Mouse (Mus musculus) embryonic facial prominence, embryonic 14.5 days (tissue): ENCODE results near the gene Cfap97d1. TPM values are rescaled to one million over a fixed set of nuclear protein-coding genes. Genes with fewer than 3 reads are reported as not detected.
A peak's percentile ranks its signal among the peaks of the same experiment; 100 is the strongest.

Experiments
- ATAC-seq: fragments of 200-750 bp; cut with Nextera tagmentation; 2 replicates; pipeline ENCODE4 v1.8.0; 2017; ENCODE audit warnings: low read depth, moderate number of reproducible peaks, moderate TSS enrichment
- DNase-seq: peaks from one replicate; pipeline ENCODE4 v3.0.0-alpha.2; 2015; ENCODE audit warnings: low spot score
- H3K27ac ChIP-seq: fragments of 300-500 bp; sonication (generic); replicated peaks from 2 replicates; pipeline ENCODE4 v1.5.1; 2014; ENCODE audit warnings: low read depth, mild to moderate bottlenecking, low read length, moderate library complexity
- H3K27me3 ChIP-seq: fragments of 300-500 bp; sonication (generic); replicated peaks from 2 replicates; pipeline ENCODE4 v1.6.1; 2014; ENCODE audit warnings: low read length; ENCODE audit not compliant: control insufficient read depth, insufficient read depth
- H3K36me3 ChIP-seq: fragments of 300-500 bp; sonication (generic); 2 replicates; pipeline ENCODE4 v1.6.1; 2014; ENCODE audit warnings: low read length, mixed read lengths; ENCODE audit not compliant: control insufficient read depth, insufficient read depth
- H3K4me1 ChIP-seq: fragments of 300-500 bp; sonication (generic); 2 replicates; pipeline ENCODE4 v1.6.1; 2014; ENCODE audit warnings: antibody characterized with exemption, low read length; ENCODE audit not compliant: control insufficient read depth, insufficient read depth
- H3K4me2 ChIP-seq: fragments of 300-500 bp; sonication (generic); 2 replicates; pipeline ENCODE4 v1.6.1; 2014; ENCODE audit warnings: low read depth, mild to moderate bottlenecking, low read length, moderate library complexity, mixed read lengths
- H3K4me3 ChIP-seq: fragments of 300-500 bp; sonication (generic); 2 replicates; pipeline ENCODE4 v1.5.1; 2014; ENCODE audit warnings: low read depth, mild to moderate bottlenecking, low read length
- H3K9ac ChIP-seq: fragments of 300-500 bp; sonication (generic); 2 replicates; pipeline ENCODE4 v1.6.1; 2014; ENCODE audit warnings: low read depth, mild to moderate bottlenecking, low read length, moderate library complexity, mixed read lengths
- H3K9me3 ChIP-seq: fragments of 300-500 bp; sonication (generic); 2 replicates; pipeline ENCODE4 v1.6.1; 2016; ENCODE audit warnings: low read length; ENCODE audit not compliant: control insufficient read depth
- WGBS: fragments of 180-500 bp; shearing (Covaris S2); extraction: QIAGEN DNeasy Blood & Tissue Kit; methylation state at CpG from one replicate; pipeline ENCODE4 v1.1.7; 2014; 5-methylcytosine and 5-hydroxymethylcytosine counted together
- polyA plus RNA-seq: library from polyadenylated mRNA; unstranded; fragments of >200 nt; fragmentation: Nextera tagmentation; extraction: Ambion mirVana; gene quantifications from 2 replicates; pipeline ENCODE4 v1.2.1, GENCODE M21; 2014

Gene Cfap97d1
- polyA plus RNA-seq = not detected in 2 replicates

DNA sequence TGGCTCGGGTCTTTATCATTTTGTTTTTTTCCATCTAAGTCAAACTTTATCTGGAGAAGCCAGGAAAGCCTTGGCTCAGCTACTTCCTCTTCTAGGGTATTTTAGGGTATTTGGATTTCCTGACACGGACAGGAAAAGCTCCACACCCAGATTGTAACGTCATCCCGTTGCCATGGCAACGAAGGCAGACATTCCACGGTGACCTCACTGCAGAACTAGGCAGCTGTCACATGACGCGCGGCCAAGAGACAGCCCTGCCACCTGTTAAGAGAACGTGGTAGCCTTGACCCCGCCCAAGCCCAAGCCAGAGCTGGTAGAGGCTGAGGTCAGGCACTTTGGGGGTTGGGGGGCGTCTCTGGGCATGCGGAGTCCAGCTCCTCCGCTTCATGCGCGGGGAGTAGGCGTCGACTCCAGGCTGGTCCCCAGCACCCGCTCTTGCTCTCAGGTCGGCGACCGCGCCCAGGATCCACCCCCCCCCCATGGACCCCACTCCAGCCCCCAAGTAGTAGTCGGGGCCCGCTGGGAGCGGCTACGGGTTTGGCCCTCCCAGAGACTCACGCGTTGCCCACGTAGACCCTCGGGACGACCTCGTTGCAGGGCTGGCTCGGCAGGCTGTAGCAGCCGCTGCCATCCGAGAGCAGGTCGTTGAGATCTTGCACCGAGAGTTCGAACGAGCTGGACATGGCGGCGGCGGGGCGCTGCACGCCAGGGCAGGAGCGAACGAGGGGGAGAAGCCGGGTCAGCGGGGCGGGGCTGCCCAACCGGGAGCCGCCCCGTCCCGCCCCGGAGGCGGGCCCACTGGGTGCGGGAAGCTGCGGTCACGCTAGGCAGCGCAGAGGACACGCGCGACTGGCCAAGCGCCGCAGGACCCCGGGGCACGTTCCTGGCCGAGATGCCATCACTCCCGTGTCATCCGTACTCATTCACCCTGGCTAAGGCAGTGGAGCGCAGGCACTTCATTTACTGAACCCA lies at the start of gene Cfap97d1:
Gene Cfap97d1, plus strand, starts transcription at position 226 of the 972 bp plus-strand sequence.
- Histone ChIP-seq H3K9me3 (no peaks in the 10 kb centered on the region), H3K27ac (peak within 1 kb of the TSS; percentile 69), H3K36me3 (0 out of 2 replicates have a peak, but pooled peaks cover 8% of the 10 kb centered on the region), H3K4me2 (peak within 1 kb of the TSS; percentile 92), H3K4me3 (peak within 1 kb of the TSS; percentile 56), H3K9ac (peak within 1 kb of the TSS; percentile 69), H3K27me3 (peaks cover 3% of the 10 kb centered on the region; the same call in 1 of the 2 replicates), H3K4me1 (peaks cover 4% of the 10 kb centered on the region)
- 1% methylated on average over 54 of the region's 71 CpGs for WGBS
- peak; percentile 96 for DNase-seq
- peak; percentile 81 for ATAC-seq

GRCm38 (mm10) chr11:101935743-101936142 lies 48.3 kb upstream of the Cfap97d1 start:
- H3K27me3 ChIP-seq = peaks cover 14% of the 10 kb centered on the region; the same call in 1 of the 2 replicates
- WGBS = 83% methylated on average over 3 of the region's 3 CpGs

GRCm38 (mm10) chr11:101936421-101936820 lies 47.7 kb upstream of the Cfap97d1 start:
- no peak for ATAC-seq
- 44% methylated on average over 7 of the region's 7 CpGs for WGBS

More at GRCm38 (mm10) chr11:101935743-101936142, 48.3 kb upstream of the Cfap97d1 start:
- no peak overlapping the region for H3K4me2 ChIP-seq
- no peak for ATAC-seq
- H3K27ac ChIP-seq = no peak overlapping the region
- no peaks in the 10 kb centered on the region for H3K9me3 ChIP-seq
- DNase-seq = no peak
- H3K4me3 ChIP-seq = no peak overlapping the region
- peaks cover 11% of the 10 kb centered on the region; the same call in 1 of the 2 replicates for H3K4me1 ChIP-seq
- no peak overlapping the region for H3K9ac ChIP-seq
- no peaks in the 10 kb centered on the region for H3K36me3 ChIP-seq

DNA sequence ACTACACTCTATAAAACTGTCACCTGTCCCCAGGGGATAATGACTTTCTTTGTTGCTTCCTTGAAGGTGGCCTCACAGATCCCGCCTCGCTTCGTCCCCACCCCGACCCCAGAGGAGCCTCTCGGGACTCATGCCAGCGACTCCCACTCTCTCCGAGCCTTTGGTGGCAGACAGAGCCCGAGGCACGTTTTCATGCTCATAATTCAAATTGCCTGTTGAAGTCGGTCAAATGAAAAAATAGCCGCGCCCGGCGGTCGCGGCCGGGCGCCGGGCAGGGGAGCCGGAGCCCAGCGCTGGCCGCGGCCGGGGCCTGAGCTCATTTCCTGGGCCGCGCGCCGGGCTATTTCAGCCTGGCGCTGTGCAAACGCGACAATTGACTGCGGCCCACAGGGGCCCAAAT lies 47.0 kb upstream of the Cfap97d1 start:
- peak overlapping the region; percentile 86 for H3K4me2 ChIP-seq
- peak; percentile 41 for DNase-seq
- 0% methylated on average over 23 of the region's 32 CpGs for WGBS
- no peaks in the 10 kb centered on the region for H3K9me3 ChIP-seq
- H3K4me1 ChIP-seq = peaks cover 11% of the 10 kb centered on the region; the same call in 1 of the 2 replicates
- peak overlapping the region; percentile 64 for H3K9ac ChIP-seq
- ATAC-seq = 0 out of 2 replicates have a peak, but pooled peaks have one; percentile 33
- H3K36me3 ChIP-seq = no peaks in the 10 kb centered on the region
- peaks cover 14% of the 10 kb centered on the region; the same call in 1 of the 2 replicates for H3K27me3 ChIP-seq
- peak overlapping the region; percentile 42 for H3K4me3 ChIP-seq
- peak overlapping the region; percentile 15; the same call in 1 of the 2 replicates for H3K27ac ChIP-seq

More at GRCm38 (mm10) chr11:101936421-101936820, 47.7 kb upstream of the Cfap97d1 start:
- no peak overlapping the region; the same call in 1 of the 2 replicates for H3K4me3 ChIP-seq
- no peak overlapping the region for H3K27ac ChIP-seq
- H3K36me3 ChIP-seq = no peaks in the 10 kb centered on the region
- H3K9ac ChIP-seq = no peak overlapping the region
- H3K4me1 ChIP-seq = peaks cover 11% of the 10 kb centered on the region; the same call in 1 of the 2 replicates
- peaks cover 14% of the 10 kb centered on the region; the same call in 1 of the 2 replicates for H3K27me3 ChIP-seq
- DNase-seq = no peak
- peak overlapping the region; percentile 86; the same call in 1 of the 2 replicates for H3K4me2 ChIP-seq
- H3K9me3 ChIP-seq = no peaks in the 10 kb centered on the region

- DNase-seq (no peak), ATAC-seq (no peak)
- no peak overlapping the region for H3K9ac ChIP-seq
- H3K27me3 ChIP-seq = peaks cover 3% of the 10 kb centered on the region; the same call in 1 of the 2 replicates
- H3K4me1 ChIP-seq = no peaks in the 10 kb centered on the region
- H3K9me3 ChIP-seq = no peaks in the 10 kb centered on the region
- H3K4me2 ChIP-seq = no peak overlapping the region
- 48% methylated on average over 3 of the region's 3 CpGs for WGBS
- H3K4me3 ChIP-seq = no peak overlapping the region
- no peak overlapping the region for H3K27ac ChIP-seq
- H3K36me3 ChIP-seq = no peaks in the 10 kb centered on the region
These were observed 41.0 kb upstream of the Cfap97d1 start for GRCm38 (mm10) chr11:101943055-101943454.

GRCm38 (mm10) chr11:101946525-101946924 lies 37.6 kb upstream of the Cfap97d1 start:
- Histone ChIP-seq H3K27ac (no peak overlapping the region), H3K36me3 (no peaks in the 10 kb centered on the region), H3K9ac (no peak overlapping the region), H3K4me3 (no peak overlapping the region), H3K27me3 (no peaks in the 10 kb centered on the region), H3K9me3 (no peaks in the 10 kb centered on the region), H3K4me2 (no peak overlapping the region), H3K4me1 (no peaks in the 10 kb centered on the region)
- DNase-seq (no peak), ATAC-seq (no peak)
- 27% methylated on average over 5 of the region's 5 CpGs for WGBS

- ATAC-seq (no peak), DNase-seq (no peak)
- WGBS = 81% methylated on average over 5 of the region's 5 CpGs
- Histone ChIP-seq H3K9ac (no peak overlapping the region), H3K4me1 (0 out of 2 replicates have a peak, but pooled peaks cover 5% of the 10 kb centered on the region), H3K4me3 (no peak overlapping the region), H3K27ac (no peak overlapping the region), H3K4me2 (no peak overlapping the region), H3K9me3 (no peaks in the 10 kb centered on the region), H3K36me3 (no peaks in the 10 kb centered on the region), H3K27me3 (no peaks in the 10 kb centered on the region)
These were observed 34.1 kb upstream of the Cfap97d1 start for GRCm38 (mm10) chr11:101950021-101950420.

GRCm38 (mm10) chr11:101952541-101953341 lies 31.3 kb upstream of the Cfap97d1 start:
- WGBS = 23% methylated on average over 24 of the region's 24 CpGs
- Histone ChIP-seq H3K9ac (peak overlapping the region; percentile 20; the same call in 1 of the 2 replicates), H3K4me2 (peak overlapping the region; percentile 36), H3K4me3 (no peak overlapping the region), H3K9me3 (no peaks in the 10 kb centered on the region), H3K36me3 (no peaks in the 10 kb centered on the region), H3K27me3 (no peaks in the 10 kb centered on the region), H3K4me1 (0 out of 2 replicates have a peak, but pooled peaks cover 5% of the 10 kb centered on the region), H3K27ac (no peak overlapping the region)
- DNase-seq (peak; percentile 74), ATAC-seq (peak; percentile 82)
